9 mouse cellular contexts compared by ENCODE assay signal in genomic region chr10:37194131-37194797, GRCm38 (mm10). TPM values are rescaled to one million over a fixed set of nuclear protein-coding genes. Genes with fewer than 3 reads are reported as not detected.
DNase-seq lines count a peak whose midpoint lies in the region; ATAC-seq and TF ChIP-seq lines count a peak whose summit lies in the region.
"Had no signal": no experiment of that assay in that cellular context is flagged by ENCODE, and none has a peak within 500 bp of the region (broad histone marks: within the 10 kb centered on the region; RNA-seq: fewer than 3 reads in every experiment).

No protein-coding gene starts in this region.

- no peaks in the 10 kb centered on the region for H3K27me3 ChIP-seq in embryonic facial prominence, embryonic 14.5 days (replicated peaks; ENCODE audit: control insufficient read depth, insufficient read depth, low read length)
- no peaks in the 10 kb centered on the region for H3K27me3 ChIP-seq in embryonic facial prominence, embryonic 10.5 days (replicated peaks; ENCODE audit: low read depth, poor library complexity, severe bottlenecking)
- H3K27me3 ChIP-seq in heart, embryonic 14.5 days (ENCODE audit: control insufficient read depth, insufficient read depth, low read length), result no peaks in the 10 kb centered on the region
- H3K27me3 ChIP-seq in forebrain, embryonic 16.5 days (replicated peaks; ENCODE audit: control insufficient read depth, insufficient read depth, low read length), result no peaks in the 10 kb centered on the region
- H3K27me3 ChIP-seq: CH12.LX had no signal

- TF ChIP-seq CTCF in bone marrow macrophage, adult 2 months (IDR thresholded peaks at IDR 0.05; ENCODE audit: low read depth, low read length), result no peak

- H3K27ac ChIP-seq in embryonic facial prominence, embryonic 14.5 days (replicated peaks; ENCODE audit: low read depth, low read length), result peak overlapping the region; percentile 71
- no peak overlapping the region for H3K27ac ChIP-seq in embryonic facial prominence, embryonic 10.5 days (replicated peaks)
- peak overlapping the region; percentile 85 for H3K27ac ChIP-seq in bone marrow macrophage, adult 2 months (ENCODE audit: insufficient read depth, low read depth, low read length)
- peak overlapping the region; percentile 25 to 41; a peak in 3 of 4 replicates for H3K27ac ChIP-seq in heart, embryonic 14.5 days (replicated peaks in 1 of 2; ENCODE audit: control insufficient read depth in 1 of 2, insufficient read depth in 1 of 2, low read depth in 2 of 2, low read length in 2 of 2)
- H3K27ac ChIP-seq in forebrain, embryonic 16.5 days (ENCODE audit: low read length), result no peak overlapping the region

- no peak overlapping the region for H3K9ac ChIP-seq in embryonic facial prominence, embryonic 14.5 days (ENCODE audit: low read depth, low read length)
- H3K9ac ChIP-seq in heart, embryonic 14.5 days (ENCODE audit: low read length), result no peak overlapping the region
- H3K9ac ChIP-seq in forebrain, embryonic 16.5 days (replicated peaks; ENCODE audit: low read depth, low read length), result no peak overlapping the region

- no peak for TF ChIP-seq POLR2A in bone marrow macrophage, adult 2 months (IDR thresholded peaks at IDR 0.05; ENCODE audit: borderline replicate concordance, low read depth, low read length)

- 74% methylated on average over 15 of the region's 15 CpGs for WGBS in embryonic facial prominence, embryonic 14.5 days
- 90% methylated on average over 15 of the region's 15 CpGs for WGBS in embryonic facial prominence, embryonic 10.5 days
- 66% methylated on average over 15 of the region's 15 CpGs for WGBS in heart, embryonic 14.5 days
- WGBS in forebrain, embryonic 16.5 days, result 91% methylated on average over 15 of the region's 15 CpGs

- H3K9me3 ChIP-seq in embryonic facial prominence, embryonic 14.5 days (ENCODE audit: control insufficient read depth, low read length), result no peaks in the 10 kb centered on the region
- H3K9me3 ChIP-seq in embryonic facial prominence, embryonic 10.5 days, result no peaks in the 10 kb centered on the region
- no peaks in the 10 kb centered on the region for H3K9me3 ChIP-seq in heart, embryonic 14.5 days (ENCODE audit: control insufficient read depth, low read length)
- H3K9me3 ChIP-seq in forebrain, embryonic 16.5 days (ENCODE audit: control insufficient read depth, low read length), result no peaks in the 10 kb centered on the region

- no peaks in the 10 kb centered on the region for H3K4me1 ChIP-seq in embryonic facial prominence, embryonic 14.5 days (ENCODE audit: control insufficient read depth, insufficient read depth, low read length)
- no peaks in the 10 kb centered on the region for H3K4me1 ChIP-seq in embryonic facial prominence, embryonic 10.5 days
- H3K4me1 ChIP-seq in bone marrow macrophage, adult 2 months (ENCODE audit: control insufficient read depth, insufficient read depth, low read length), result peaks cover 46% of the 10 kb centered on the region
- H3K4me1 ChIP-seq in heart, embryonic 14.5 days (ENCODE audit: control insufficient read depth in 2 of 2, insufficient read depth in 2 of 2, low read length in 2 of 2), result 0 out of 4 replicates have a peak, but pooled peaks cover 0 to 5% of the 10 kb centered on the region in 2 experiments
- no peaks in the 10 kb centered on the region for H3K4me1 ChIP-seq in forebrain, embryonic 16.5 days (replicated peaks; ENCODE audit: control insufficient read depth, insufficient read depth, low read length)

- DNase-seq in embryonic facial prominence, embryonic 14.5 days (ENCODE audit: low spot score), result peak; percentile 75
- DNase-seq in embryonic facial prominence, embryonic 10.5 days (ENCODE audit: low spot score), result no peak
- DNase-seq in lung, postnatal 36 days, result peak; percentile 15
- no peak for DNase-seq in spleen, postnatal 14 days (ENCODE audit: low spot score in 2 of 2)

- peak; percentile 63; the same call in 1 of the 2 replicates for ATAC-seq in embryonic facial prominence, embryonic 14.5 days (ENCODE audit: low read depth)
- peak; percentile 54; the same call in 1 of the 2 replicates for ATAC-seq in heart, embryonic 14.5 days (ENCODE audit: insufficient number of reproducible peaks, insufficient read depth, low FRiP score, low read depth)
- ATAC-seq in erythroblast, adult 5-6 weeks (replicated peaks; ENCODE audit: low FRiP score, poor library complexity, severe bottlenecking), result no peak
- no peak for ATAC-seq in forebrain, embryonic 16.5 days

- no peaks in the 10 kb centered on the region for H3K36me3 ChIP-seq in embryonic facial prominence, embryonic 14.5 days (ENCODE audit: control insufficient read depth, insufficient read depth, low read length)
- H3K36me3 ChIP-seq in embryonic facial prominence, embryonic 10.5 days (replicated peaks), result no peaks in the 10 kb centered on the region
- no peaks in the 10 kb centered on the region for H3K36me3 ChIP-seq in heart, embryonic 14.5 days (ENCODE audit: control insufficient read depth, insufficient read depth, low read length)
- H3K36me3 ChIP-seq in forebrain, embryonic 16.5 days (ENCODE audit: control insufficient read depth, insufficient read depth), result no peaks in the 10 kb centered on the region

- no peak overlapping the region for H3K4me3 ChIP-seq in embryonic facial prominence, embryonic 14.5 days (ENCODE audit: low read depth, low read length)
- no peak overlapping the region for H3K4me3 ChIP-seq in embryonic facial prominence, embryonic 10.5 days
- no peak overlapping the region for H3K4me3 ChIP-seq in bone marrow macrophage, adult 2 months (ENCODE audit: insufficient read depth, low read length)
- H3K4me3 ChIP-seq in heart, embryonic 14.5 days (ENCODE audit: control insufficient read depth in 1 of 2, insufficient read depth in 1 of 2, low read depth in 1 of 2, low read length in 2 of 2), result no peak overlapping the region
- no peak overlapping the region for H3K4me3 ChIP-seq in forebrain, embryonic 16.5 days (replicated peaks; ENCODE audit: low read length)

- no peak overlapping the region for H3K4me2 ChIP-seq in embryonic facial prominence, embryonic 14.5 days (ENCODE audit: low read depth, low read length)
- no peak overlapping the region for H3K4me2 ChIP-seq in heart, embryonic 14.5 days (ENCODE audit: low read length)
- H3K4me2 ChIP-seq in forebrain, embryonic 16.5 days (ENCODE audit: low read length), result no peak overlapping the region

RNA-seq across cellular contexts. Expression of gene Marcks, which starts 55.5 kb away (rescaled TPM):
- 234 and 262 TPM in 2 replicates for polyA plus RNA-seq in embryonic facial prominence, embryonic 14.5 days (2014; fragmentation: Nextera tagmentation; extraction: Ambion mirVana)
- polyA plus RNA-seq in embryonic facial prominence, embryonic 10.5 days (2016; fragmentation: Nextera tagmentation; extraction: Ambion mirVana), result 135 and 155 TPM in 2 replicates
- polyA plus RNA-seq in bone marrow macrophage, adult 2 months (2012; ENCODE audit: insufficient read depth, insufficient read length, missing spikeins), result 332 and 341 TPM in 2 replicates
- 92.2 and 96.5 TPM in 2 replicates for polyA plus RNA-seq in heart, embryonic 14.5 days (2014; fragmentation: Nextera tagmentation; extraction: Ambion mirVana)
- 9.0 and 13.6 TPM in 2 replicates for total RNA-seq in erythroblast, adult 5-6 weeks (2015; ENCODE audit: low replicate concordance)
- 10.9 and 14.5 TPM in 2 replicates for total RNA-seq in erythroblast, adult 5-6 weeks (2017; ENCODE audit: low replicate concordance)
- polyA plus RNA-seq in forebrain, embryonic 16.5 days (2015; fragmentation: Nextera tagmentation; extraction: Ambion mirVana), result 178 and 197 TPM in 2 replicates

Comparison
In these comparisons a context has a peak if more than half of its experiments do, and no peak if none do; other contexts are left out.
1. DNase-seq: peak in embryonic facial prominence, embryonic 14.5 days (single experiment) and lung, postnatal 36 days (single experiment); none in embryonic facial prominence, embryonic 10.5 days (single experiment) and spleen, postnatal 14 days (0 of 2).
2. H3K27ac ChIP-seq: peak in embryonic facial prominence, embryonic 14.5 days (single experiment), bone marrow macrophage, adult 2 months (single experiment) and heart, embryonic 14.5 days (2 of 2); none in embryonic facial prominence, embryonic 10.5 days (single experiment) and forebrain, embryonic 16.5 days (single experiment).
3. ATAC-seq: peak in embryonic facial prominence, embryonic 14.5 days (single experiment) and heart, embryonic 14.5 days (single experiment); none in erythroblast, adult 5-6 weeks (single experiment) and forebrain, embryonic 16.5 days (single experiment).